Mouse (Mus musculus): ENCODE measurements around the gene Mypn. TPM values are rescaled to one million over a fixed set of nuclear protein-coding genes. Genes with fewer than 3 reads are reported as not detected.

The Mypn gene
- polyA plus RNA-seq, 1 experiment from 2014 or later, result not detected

DNA sequence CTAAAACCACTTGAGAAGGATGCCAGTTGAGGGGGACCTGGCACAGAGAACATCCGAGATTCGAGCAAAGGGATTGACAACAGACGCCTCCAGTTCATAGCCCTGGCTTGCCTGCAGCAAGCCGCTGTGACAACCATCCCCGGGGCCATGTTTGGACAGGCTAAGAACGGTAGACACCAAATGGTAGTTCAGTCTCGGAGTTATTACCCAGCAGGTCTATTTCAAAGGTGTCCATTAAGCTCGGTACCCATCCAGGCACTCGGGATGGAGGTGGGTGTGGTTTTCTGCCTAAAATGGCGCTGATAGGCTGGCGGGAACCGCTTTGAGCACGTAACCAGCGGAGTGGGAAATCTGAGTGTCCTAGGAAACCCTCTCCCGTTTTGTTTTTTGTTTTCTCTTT, 87.9 kb downstream of the Mypn start:
- H3K27ac ChIP-seq (replicated peaks), result no peak overlapping the region
- peaks cover 5% of the 10 kb centered on the region; the same call in 1 of the 2 replicates for H3K9me3 ChIP-seq
- H3K4me3 ChIP-seq, result no peak overlapping the region
- no peak for DNase-seq (ENCODE audit: low spot score)
- no peaks in the 10 kb centered on the region for H3K4me1 ChIP-seq
- no peaks in the 10 kb centered on the region for H3K27me3 ChIP-seq (replicated peaks; ENCODE audit: low read depth, poor library complexity, severe bottlenecking)
- 86% methylated on average over 15 of the region's 15 CpGs for WGBS
- no peaks in the 10 kb centered on the region for H3K36me3 ChIP-seq (replicated peaks)

DNA sequence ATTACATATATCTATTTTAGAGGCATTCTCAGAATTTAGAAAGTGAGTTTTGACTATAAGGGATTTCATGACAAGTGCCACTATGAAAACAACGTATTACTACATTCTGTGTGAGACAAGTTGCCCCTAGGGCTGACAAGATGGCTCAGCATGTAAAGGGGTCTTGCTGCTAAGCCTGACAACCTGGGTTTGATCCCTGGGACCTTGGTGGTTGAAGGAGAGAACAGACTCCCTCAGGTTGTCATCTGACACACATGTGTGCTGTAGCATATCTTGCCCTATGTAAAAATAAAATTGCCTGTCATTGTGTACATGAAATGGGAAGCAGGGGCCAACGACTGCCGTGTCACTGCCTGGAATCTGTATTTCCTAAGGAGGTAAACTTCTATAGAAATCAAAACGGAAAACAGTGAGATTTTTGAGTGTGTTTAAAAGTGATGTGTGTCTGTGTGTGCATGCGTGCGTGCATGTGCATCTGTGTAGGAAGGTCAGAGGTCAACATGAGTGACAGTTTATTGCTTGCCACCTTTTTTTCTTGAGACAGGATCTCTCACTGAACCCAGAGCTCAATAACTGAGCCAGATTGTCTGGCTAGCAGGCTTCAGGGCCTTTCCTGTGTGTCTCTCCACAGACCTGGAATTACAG, 89.9 kb downstream of the Mypn start:
- Histone ChIP-seq H3K4me1 (no peaks in the 10 kb centered on the region), H3K4me3 (no peak overlapping the region), H3K27me3 (replicated peaks; ENCODE audit: low read depth, poor library complexity, severe bottlenecking) (no peaks in the 10 kb centered on the region), H3K9me3 (peaks cover 5% of the 10 kb centered on the region; the same call in 1 of the 2 replicates), H3K27ac (replicated peaks) (no peak overlapping the region), H3K36me3 (replicated peaks) (no peaks in the 10 kb centered on the region)
- 86% methylated on average over 6 of the region's 6 CpGs for WGBS
- no peak for DNase-seq (ENCODE audit: low spot score)

DNA sequence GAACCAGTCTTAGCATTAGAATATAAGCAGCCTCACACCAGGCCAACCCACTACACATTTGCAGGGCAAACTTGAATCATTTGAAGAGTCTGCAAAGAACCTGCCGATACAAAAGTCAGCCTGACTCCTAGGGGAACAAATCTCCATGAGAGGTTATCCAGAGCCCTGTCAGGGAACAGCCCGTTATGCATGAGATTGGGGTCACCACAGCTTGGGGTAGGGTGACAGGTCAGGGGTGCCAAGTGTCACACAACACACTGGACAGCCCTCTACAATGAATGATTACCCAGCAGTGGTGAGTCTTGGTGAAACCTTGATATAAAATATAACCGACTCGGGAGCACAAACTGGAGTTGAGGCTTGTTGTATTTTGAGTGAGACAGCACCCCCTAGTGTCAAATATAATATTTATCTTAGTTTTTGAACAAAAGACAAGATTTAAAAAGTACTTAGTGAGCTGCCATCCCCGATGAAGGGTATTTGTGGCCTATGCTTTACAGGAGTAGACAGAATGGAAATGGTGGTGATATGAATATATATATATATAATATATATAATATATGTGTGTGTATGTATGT, 90.6 kb downstream of the Mypn start:
- 60% methylated on average over 5 of the region's 5 CpGs for WGBS
- no peak overlapping the region for H3K27ac ChIP-seq (replicated peaks)
- no peaks in the 10 kb centered on the region for H3K4me1 ChIP-seq

DNA sequence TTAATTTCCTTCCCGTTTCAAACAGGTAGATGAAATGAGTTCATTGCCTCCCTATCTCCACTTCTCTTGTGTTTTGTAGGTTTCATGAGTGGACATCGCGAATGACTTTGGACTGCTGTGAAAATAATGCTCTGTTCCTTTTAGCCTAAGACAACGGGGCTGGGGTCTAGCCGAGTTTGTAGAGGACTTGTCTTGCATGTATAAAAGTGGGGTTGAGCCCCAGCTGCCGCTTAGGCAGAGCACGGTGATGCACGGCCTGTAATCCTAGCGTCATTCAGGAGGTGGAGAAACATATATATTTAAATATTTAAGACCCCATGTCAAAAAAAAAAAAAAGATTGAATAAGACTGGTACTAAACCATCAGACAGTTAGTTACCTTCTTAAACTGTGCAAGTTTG, 103.1 kb downstream of the Mypn start:
- Histone ChIP-seq H3K27me3 (replicated peaks; ENCODE audit: low read depth, poor library complexity, severe bottlenecking) (peaks cover 53% of the 10 kb centered on the region), H3K27ac (replicated peaks) (peak overlapping the region; percentile 76), H3K9me3 (no peaks in the 10 kb centered on the region), H3K4me3 (peak overlapping the region; percentile 67), H3K4me1 (peaks cover 12% of the 10 kb centered on the region), H3K36me3 (replicated peaks) (no peaks in the 10 kb centered on the region)
- DNase-seq (ENCODE audit: low spot score), result no peak
- 10% methylated on average over 9 of the region's 9 CpGs for WGBS

More for the DNA sequence above, 90.6 kb downstream of the Mypn start:
- Histone ChIP-seq H3K4me3 (no peak overlapping the region), H3K27me3 (replicated peaks; ENCODE audit: low read depth, poor library complexity, severe bottlenecking) (no peaks in the 10 kb centered on the region), H3K9me3 (peaks cover 5% of the 10 kb centered on the region; the same call in 1 of the 2 replicates), H3K36me3 (replicated peaks) (no peaks in the 10 kb centered on the region)
- no peak for DNase-seq (ENCODE audit: low spot score)

DNA sequence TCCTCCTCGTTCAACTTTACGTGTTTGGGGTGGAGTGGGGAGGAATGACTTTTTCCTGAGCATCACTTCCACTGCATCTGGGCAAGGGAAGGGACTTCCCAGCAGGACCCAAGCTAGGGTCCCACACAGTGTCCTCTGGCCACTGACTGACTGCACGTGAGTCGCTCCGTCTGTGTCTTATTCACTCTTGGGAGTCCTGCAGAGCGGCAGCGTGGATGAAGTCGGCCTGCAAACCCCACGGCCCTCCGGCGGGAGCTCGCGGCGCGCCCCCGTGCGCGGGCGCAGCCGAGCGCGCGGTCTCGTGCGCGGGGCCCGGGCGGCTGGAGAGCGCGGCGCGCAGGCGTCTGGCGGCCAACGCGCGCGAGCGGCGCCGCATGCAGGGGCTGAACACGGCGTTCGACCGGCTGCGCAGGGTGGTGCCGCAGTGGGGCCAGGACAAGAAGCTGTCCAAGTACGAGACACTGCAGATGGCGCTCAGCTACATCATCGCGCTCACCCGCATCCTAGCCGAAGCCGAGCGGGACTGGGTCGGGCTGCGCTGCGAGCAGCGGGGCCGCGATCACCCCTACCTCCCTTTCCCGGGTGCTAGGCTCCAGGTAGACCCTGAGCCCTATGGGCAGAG, 103.7 kb downstream of the Mypn start:
- Histone ChIP-seq H3K4me3 (peak overlapping the region; percentile 67), H3K27me3 (replicated peaks; ENCODE audit: low read depth, poor library complexity, severe bottlenecking) (peaks cover 53% of the 10 kb centered on the region), H3K36me3 (replicated peaks) (no peaks in the 10 kb centered on the region), H3K9me3 (no peaks in the 10 kb centered on the region), H3K4me1 (peaks cover 12% of the 10 kb centered on the region), H3K27ac (replicated peaks) (peak overlapping the region; percentile 76)
- 2% methylated on average over 62 of the region's 62 CpGs for WGBS
- peak; percentile 79 for DNase-seq (ENCODE audit: low spot score)

DNA sequence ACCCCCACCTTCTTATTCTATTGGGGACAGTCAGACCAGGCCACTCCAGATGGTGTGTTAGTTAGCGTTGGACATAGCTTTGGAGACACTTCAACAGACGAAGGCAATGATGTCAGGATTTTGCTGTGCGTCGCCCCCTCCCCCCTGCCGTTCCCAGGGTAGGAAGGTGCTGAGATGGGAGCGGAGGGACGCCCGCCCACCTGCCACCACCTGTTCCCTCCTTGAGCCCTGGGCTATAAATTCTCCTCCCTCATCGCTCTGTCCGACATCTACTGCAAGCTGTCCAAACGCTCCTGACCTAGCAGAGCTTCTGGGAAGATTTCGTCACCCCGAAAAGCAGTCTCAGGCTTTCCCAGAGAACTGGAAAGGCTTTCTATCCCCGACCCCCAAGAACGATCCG, 104.2 kb downstream of the Mypn start, which contains the start of gene Atoh7:
Gene Atoh7, plus strand, starts transcription at position 131 of the 400 bp plus-strand sequence.
- Histone ChIP-seq H3K27me3 (replicated peaks; ENCODE audit: low read depth, poor library complexity, severe bottlenecking) (peaks cover 53% of the 10 kb centered on the region), H3K9me3 (no peaks in the 10 kb centered on the region), H3K36me3 (replicated peaks) (no peaks in the 10 kb centered on the region), H3K4me1 (peaks cover 12% of the 10 kb centered on the region), H3K27ac (replicated peaks) (peak within 1 kb of the TSS; percentile 76), H3K4me3 (peak within 1 kb of the TSS; percentile 67)
- DNase-seq (ENCODE audit: low spot score), result peak; percentile 42
- WGBS, result 3% methylated on average over 16 of the region's 16 CpGs

DNA sequence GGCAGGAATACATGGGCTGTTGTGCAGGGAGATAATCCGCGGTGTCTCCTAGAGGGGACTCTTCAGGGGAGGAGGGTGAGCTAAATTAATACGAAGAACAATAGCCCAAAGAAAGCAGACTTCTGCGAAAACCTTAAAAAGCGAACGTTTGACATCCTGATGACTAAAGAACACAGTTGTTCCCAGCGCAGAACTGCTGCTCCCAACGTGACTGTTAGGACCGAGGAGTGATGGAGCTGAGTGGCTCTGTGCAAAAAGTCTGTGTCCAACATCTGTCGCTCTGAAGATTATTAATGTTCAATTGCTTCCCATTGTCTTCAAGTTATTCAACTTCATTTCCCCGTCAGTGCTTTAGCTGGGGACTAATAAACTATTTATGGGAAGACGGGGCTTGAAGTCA, 105.6 kb downstream of the Mypn start:
- H3K36me3 ChIP-seq (replicated peaks), result no peaks in the 10 kb centered on the region
- no peak overlapping the region for H3K27ac ChIP-seq (replicated peaks)
- H3K27me3 ChIP-seq (replicated peaks; ENCODE audit: low read depth, poor library complexity, severe bottlenecking), result peaks cover 53% of the 10 kb centered on the region
- no peak for DNase-seq (ENCODE audit: low spot score)
- WGBS, result 70% methylated on average over 12 of the region's 12 CpGs
- H3K4me3 ChIP-seq, result no peak overlapping the region
- H3K9me3 ChIP-seq, result no peaks in the 10 kb centered on the region
- H3K4me1 ChIP-seq, result peaks cover 12% of the 10 kb centered on the region

DNA sequence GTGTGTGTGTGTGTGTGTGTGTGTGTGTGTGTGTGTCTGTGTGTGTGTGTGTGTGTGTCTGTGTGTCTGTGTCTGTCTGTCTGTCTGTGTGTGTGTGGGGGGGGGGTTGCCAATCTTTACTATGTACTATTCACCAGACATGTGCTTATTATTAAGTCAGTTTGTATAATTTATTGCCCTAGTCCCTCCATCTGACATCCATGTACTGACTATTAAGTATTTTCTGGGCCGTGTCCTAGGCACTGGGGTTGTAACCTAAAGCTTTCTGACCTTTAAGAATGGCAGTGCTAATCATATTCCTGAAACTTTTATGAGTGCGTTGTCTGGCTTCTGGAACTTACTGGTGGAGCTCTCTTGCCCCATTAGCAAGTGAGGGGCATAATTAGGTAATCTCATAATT, 107.0 kb downstream of the Mypn start:
- H3K9me3 ChIP-seq, result no peaks in the 10 kb centered on the region
- H3K36me3 ChIP-seq (replicated peaks), result no peaks in the 10 kb centered on the region
- peaks cover 47% of the 10 kb centered on the region for H3K27me3 ChIP-seq (replicated peaks; ENCODE audit: low read depth, poor library complexity, severe bottlenecking)
- 63% methylated on average over 2 of the region's 2 CpGs for WGBS
- peaks cover 12% of the 10 kb centered on the region for H3K4me1 ChIP-seq
- no peak overlapping the region for H3K4me3 ChIP-seq
- no peak overlapping the region for H3K27ac ChIP-seq (replicated peaks)
- DNase-seq (ENCODE audit: low spot score), result no peak

DNA sequence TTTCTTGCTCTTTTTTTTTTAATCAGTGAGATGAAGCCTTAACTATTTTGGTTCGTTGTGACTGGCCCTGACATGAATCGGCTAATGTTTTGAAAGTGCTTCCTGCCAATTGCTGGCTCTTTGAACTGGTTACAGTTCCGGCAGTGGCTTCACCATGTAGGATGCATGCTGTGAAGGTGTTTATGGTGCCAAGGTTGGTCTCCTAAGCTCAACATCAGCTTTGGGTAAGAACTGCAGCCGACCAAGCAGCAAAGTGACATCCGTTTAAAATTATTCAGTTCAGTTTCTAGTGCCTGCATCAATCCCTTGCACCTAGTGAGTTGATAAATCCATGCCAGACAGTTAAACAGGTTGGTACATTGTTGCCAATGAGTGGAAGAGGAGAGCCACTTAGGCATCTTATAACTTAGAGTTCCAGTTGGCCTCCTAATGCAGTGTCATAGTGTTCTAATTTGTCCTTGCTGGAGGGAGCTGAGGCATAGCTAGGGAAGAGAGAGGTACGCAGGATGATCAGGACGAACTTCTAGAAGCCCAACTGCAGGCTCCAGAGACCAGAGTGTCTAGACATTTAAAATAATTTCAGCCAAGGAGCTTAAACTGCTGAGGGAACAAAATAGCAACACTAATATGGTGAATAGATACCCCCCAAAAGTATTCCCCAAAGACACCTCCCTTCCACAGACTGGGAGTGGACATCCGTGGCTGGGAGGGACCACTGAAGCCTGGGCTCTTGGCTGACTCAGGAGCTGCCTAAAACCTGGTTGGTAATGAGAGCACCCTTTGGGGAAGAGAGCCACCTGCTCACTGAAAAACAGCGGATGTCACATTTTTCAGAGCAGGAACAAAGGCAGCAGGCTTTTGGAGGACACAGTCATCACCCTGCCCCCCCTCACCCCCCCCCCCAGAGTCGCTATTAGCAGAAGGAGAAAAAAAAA, 110.9 kb downstream of the Mypn start:
- Histone ChIP-seq H3K27ac (replicated peaks) (no peak overlapping the region), H3K36me3 (replicated peaks) (no peaks in the 10 kb centered on the region), H3K4me3 (no peak overlapping the region), H3K4me1 (peaks cover 15% of the 10 kb centered on the region), H3K27me3 (replicated peaks; ENCODE audit: low read depth, poor library complexity, severe bottlenecking) (peaks cover 34% of the 10 kb centered on the region), H3K9me3 (no peaks in the 10 kb centered on the region)
- WGBS, result 75% methylated on average over 10 of the region's 10 CpGs
- DNase-seq (ENCODE audit: low spot score), result no peak

DNA sequence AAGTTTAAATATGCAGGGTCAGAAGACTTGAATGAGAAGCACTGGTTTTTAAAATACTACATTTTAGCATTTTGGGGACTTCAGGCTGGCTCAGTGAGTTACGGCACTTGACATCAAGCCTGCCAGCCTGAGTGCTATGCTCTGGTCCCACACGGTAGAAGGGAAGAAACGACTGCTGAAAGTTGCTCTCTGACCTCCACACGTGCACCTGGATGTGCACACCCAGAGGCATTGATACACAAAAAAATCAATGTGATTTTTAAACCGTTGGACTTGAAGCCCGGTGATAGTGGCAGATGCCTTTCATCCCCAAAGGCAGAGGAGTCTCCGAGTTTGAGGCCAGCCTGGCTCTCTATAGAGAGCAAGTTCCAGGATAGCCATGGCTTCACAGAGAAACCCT, 111.8 kb downstream of the Mypn start:
- H3K9me3 ChIP-seq, result no peaks in the 10 kb centered on the region
- 79% methylated on average over 7 of the region's 7 CpGs for WGBS
- H3K27ac ChIP-seq (replicated peaks), result no peak overlapping the region
- H3K4me3 ChIP-seq, result no peak overlapping the region
- H3K36me3 ChIP-seq (replicated peaks), result no peaks in the 10 kb centered on the region
- peaks cover 15% of the 10 kb centered on the region for H3K4me1 ChIP-seq
- peaks cover 26% of the 10 kb centered on the region for H3K27me3 ChIP-seq (replicated peaks; ENCODE audit: low read depth, poor library complexity, severe bottlenecking)
- DNase-seq (ENCODE audit: low spot score), result no peak

DNA sequence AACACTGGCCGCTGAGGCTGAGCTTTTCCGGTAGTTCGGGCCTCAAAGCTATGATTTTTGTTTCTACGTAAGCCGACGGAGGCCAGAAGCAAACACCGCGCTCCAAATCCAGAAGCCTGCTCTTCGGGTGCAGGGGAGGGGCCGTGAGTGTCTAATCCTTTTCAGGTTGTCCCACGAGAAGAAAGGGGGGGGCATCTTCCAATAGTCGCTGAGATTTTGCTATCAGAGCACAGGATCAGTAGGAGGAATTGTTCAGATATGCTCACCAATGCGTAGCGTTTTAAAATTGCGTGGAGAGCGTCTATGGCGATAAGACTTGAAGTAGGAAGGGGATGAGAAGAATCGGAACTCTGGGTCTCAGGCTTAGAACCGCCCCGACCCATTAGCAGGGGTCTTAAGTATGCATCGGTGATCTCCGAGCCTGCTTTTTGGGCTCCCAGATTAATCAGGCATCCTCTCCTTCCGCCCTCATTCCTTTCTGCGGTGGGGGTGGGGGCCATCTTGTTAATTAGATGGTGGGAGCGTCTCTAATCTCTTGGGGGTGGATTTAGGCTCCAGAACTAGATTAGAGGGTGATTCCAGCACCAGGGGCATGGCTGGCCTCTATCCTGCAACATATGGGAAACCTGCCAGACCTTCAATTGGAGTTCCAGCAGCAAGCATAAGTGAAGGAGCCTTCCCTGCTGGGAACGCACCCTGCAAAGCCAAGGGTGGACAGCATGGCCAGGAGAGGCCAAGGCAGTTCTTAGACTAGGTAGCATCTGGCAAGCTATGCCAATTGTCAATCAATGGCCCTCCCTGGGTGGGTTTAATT, 113.8 kb downstream of the Mypn start:
- peak; percentile 29 for DNase-seq (ENCODE audit: low spot score)
- H3K9me3 ChIP-seq, result no peaks in the 10 kb centered on the region

More for the DNA sequence above, 113.8 kb downstream of the Mypn start:
- Histone ChIP-seq H3K4me3 (peak overlapping the region; percentile 55), H3K36me3 (replicated peaks) (no peaks in the 10 kb centered on the region), H3K4me1 (peaks cover 15% of the 10 kb centered on the region), H3K27me3 (replicated peaks; ENCODE audit: low read depth, poor library complexity, severe bottlenecking) (peaks cover 26% of the 10 kb centered on the region), H3K27ac (replicated peaks) (peak overlapping the region; percentile 41)
- WGBS, result 4% methylated on average over 26 of the region's 26 CpGs

All from embryonic facial prominence, embryonic 10.5 days (tissue).